Mouse (Mus musculus) lung, postnatal 0 days (tissue): ENCODE measurements around the gene Ppard.

Source experiments
- CTCF ChIP-seq: IDR thresholded peaks from 2 replicates; pipeline ENCODE4 v1.5.1; 2016; ENCODE audit warnings: antibody characterized with exemption, mild to moderate bottlenecking
- EP300 ChIP-seq: IDR thresholded peaks from 2 replicates; pipeline ENCODE4 v1.6.1; 2016; ENCODE audit warnings: antibody characterized with exemption, mild to moderate bottlenecking, control low read depth

GRCm38 (mm10) chr17:28287578-28287977 lies 55.1 kb downstream of the Ppard start:
- TF ChIP-seq EP300: no peak
- no peak for TF ChIP-seq CTCF
